Mouse (Mus musculus) CH12.LX (cell line): ENCODE results near the gene Gdpd5. TPM values are rescaled to one million over a fixed set of nuclear protein-coding genes. Genes with fewer than 3 reads are reported as not detected.

Experiments used
- DNase-seq: peaks from one replicate; pipeline ENCODE4 v3.0.0-alpha.2; 2013; ENCODE audit errors: extremely low read depth
- H3K27ac ChIP-seq: 2 replicates; pipeline ENCODE4 v1.5.1; 2012; ENCODE audit warnings: low read depth, mild to moderate bottlenecking, control low read depth, moderate library complexity; ENCODE audit not compliant: insufficient read depth
- H3K27me3 ChIP-seq: replicated peaks from 2 replicates; pipeline ENCODE3; 2012; ENCODE audit warnings: inconsistent platforms
- H3K36me3 ChIP-seq, 2 experiments: replicated peaks in 1 of 2; 2 replicates each; pipeline versions ENCODE3 to v1.6.1; 2012; ENCODE audit warnings: inconsistent platforms in 1 of 2, low read length in 1 of 2, mild to moderate bottlenecking in 1 of 2, mixed read lengths in 1 of 2, moderate library complexity in 1 of 2; ENCODE audit not compliant: control insufficient read depth in 1 of 2, insufficient read depth in 1 of 2
- H3K4me1 ChIP-seq, 2 experiments: 2 replicates each; pipeline ENCODE4 v1.6.1; 2012; ENCODE audit warnings: inconsistent platforms in 1 of 2, moderate library complexity in 1 of 2; ENCODE audit not compliant: insufficient read depth in 2 of 2, control insufficient read depth in 1 of 2
- H3K4me2 ChIP-seq: 2 replicates; pipeline ENCODE4 v1.6.1; 2012; ENCODE audit warnings: low read depth, mild to moderate bottlenecking, control low read depth; ENCODE audit not compliant: poor library complexity, insufficient read depth, severe bottlenecking
- H3K4me3 ChIP-seq, 3 experiments: fragments of 150-350 bp in 1 of 3; sonication (generic) in 1 of 3; replicated peaks in 1 of 3; 2 replicates each; pipeline versions ENCODE3 to v1.5.1; 2011 to 2012; ENCODE audit warnings: low read depth in 2 of 3, low read length in 2 of 3, mild to moderate bottlenecking in 2 of 3, moderate library complexity in 2 of 3, control low read depth in 1 of 3, improper control_type of control experiment in 1 of 3, inconsistent platforms in 1 of 3, mixed read lengths in 1 of 3; ENCODE audit not compliant: poor library complexity in 1 of 3
- H3K79me2 ChIP-seq: replicated peaks from 2 replicates; pipeline ENCODE4 v1.6.1; 2012; ENCODE audit warnings: mild to moderate bottlenecking, moderate library complexity; ENCODE audit not compliant: control insufficient read depth, poor library complexity, insufficient read depth, severe bottlenecking; ENCODE audit errors: extremely low read depth
- H3K9ac ChIP-seq: 2 replicates; pipeline ENCODE4 v1.6.1; 2012; ENCODE audit warnings: low read depth, mild to moderate bottlenecking, control low read depth, moderate library complexity; ENCODE audit not compliant: insufficient read depth
- H3K9me3 ChIP-seq: replicated peaks from 2 replicates; pipeline ENCODE3; 2012; ENCODE audit warnings: low read length, inconsistent platforms, mixed read lengths
- BHLHE40 ChIP-seq: IDR thresholded peaks from 2 replicates; pipeline ENCODE4 v1.6.1; 2011; ENCODE audit warnings: mild to moderate bottlenecking, low read depth, low read length, improper control_type of control experiment
- CTCF ChIP-seq, 2 experiments: IDR thresholded peaks in 1 of 2; conservative IDR thresholded peaks in 1 of 2; 2 replicates each; pipeline ENCODE4 v1.5.1; 2011 to 2012; ENCODE audit warnings: low read depth in 2 of 2, low read length in 2 of 2, improper control_type of control experiment in 1 of 2, inconsistent platforms in 1 of 2, mild to moderate bottlenecking in 1 of 2, moderate library complexity in 1 of 2
- GABPA ChIP-seq: IDR thresholded peaks from 2 replicates; pipeline ENCODE4 v1.6.1; 2012; ENCODE audit warnings: low read depth, low read length, improper control_type of control experiment, inconsistent platforms; ENCODE audit not compliant: insufficient replicate concordance
- HCFC1 ChIP-seq: IDR thresholded peaks from 2 replicates; pipeline ENCODE4 v1.6.1; 2012; ENCODE audit warnings: low read depth, mild to moderate bottlenecking, inconsistent platforms, low read length, improper control_type of control experiment
- JUN ChIP-seq: IDR thresholded peaks from 2 replicates; pipeline ENCODE4 v1.6.1; 2011; ENCODE audit warnings: low read depth, mild to moderate bottlenecking, low read length, improper control_type of control experiment, moderate library complexity; ENCODE audit not compliant: insufficient read depth
- MAFK ChIP-seq: IDR thresholded peaks from 2 replicates; pipeline ENCODE4 v1.6.1; 2011; ENCODE audit warnings: low read length, improper control_type of control experiment; ENCODE audit not compliant: insufficient replicate concordance
- MAZ ChIP-seq: IDR thresholded peaks from 2 replicates; pipeline ENCODE4 v1.6.1; 2012; ENCODE audit warnings: low read depth, mild to moderate bottlenecking, inconsistent platforms, low read length, improper control_type of control experiment, moderate library complexity
- NELFE ChIP-seq: IDR thresholded peaks from 2 replicates; pipeline ENCODE4 v1.6.1; 2011; ENCODE audit warnings: low read depth, low read length, improper control_type of control experiment
- NRF1 ChIP-seq: IDR thresholded peaks from 2 replicates; pipeline ENCODE4 v1.6.1; 2014; ENCODE audit warnings: low read depth, mild to moderate bottlenecking, inconsistent platforms, low read length, improper control_type of control experiment, moderate library complexity
- RAD21 ChIP-seq: IDR thresholded peaks from 2 replicates; pipeline ENCODE4 v1.6.1; 2011; ENCODE audit warnings: low read depth, mild to moderate bottlenecking, low read length, improper control_type of control experiment, moderate library complexity
- TCF12 ChIP-seq: IDR thresholded peaks from 2 replicates; pipeline ENCODE4 v1.6.1; 2014; ENCODE audit warnings: low read depth, mild to moderate bottlenecking, inconsistent platforms, low read length, improper control_type of control experiment
- ZC3H11A ChIP-seq: IDR thresholded peaks from 2 replicates; pipeline ENCODE4 v1.6.1; 2012; ENCODE audit warnings: low read depth, mild to moderate bottlenecking, inconsistent platforms, low read length, improper control_type of control experiment
- ZMIZ1 ChIP-seq: IDR thresholded peaks from 2 replicates; pipeline ENCODE4 v1.6.1; 2012; ENCODE audit warnings: low read depth, mild to moderate bottlenecking, inconsistent platforms, low read length, improper control_type of control experiment
- dilution Hi-C: fragments of 300-500 bp; cut with MboI; formaldehyde crosslinking; loops from 2 replicates; pipeline ENCODE4 v1.14.3; 2020; ENCODE audit warnings: low sequenced_read_pairs; ENCODE audit not compliant: extremely low pct_unique_long_range_greater_than_20kb, extremely low pct_ligation_motif_present
- in situ Hi-C: fragments of 300-500 bp; cut with MboI; formaldehyde crosslinking; loops from 3 replicates; pipeline ENCODE4 v1.14.3; 2019; ENCODE audit warnings: low sequenced_read_pairs, low pct_ligation_motif_present, low pct_unique_long_range_greater_than_20kb, mixed read lengths
- polyA plus RNA-seq: library from polyadenylated mRNA; unstranded; fragments of >175 nt; gene quantifications from 2 replicates; pipeline ENCODE4 v1.2.1, GENCODE M21; 2012; ENCODE audit warnings: low read depth; ENCODE audit not compliant: insufficient read length
- total RNA-seq, 2 experiments: library from RNA; depleted of rRNA; stranded (reverse); fragments of 300-350 nt in 1 of 2; fragments of >200 nt in 1 of 2; gene quantifications; 2 replicates each; pipeline ENCODE4 v1.2.3; 2012 to 2014

Gdpd5 gene
- total and polyA plus RNA-seq, 3 experiments, result 2.4 to 9.1 (median 9.0) TPM

GRCm38 (mm10) chr7:99395385-99395784 is 14.2 kb downstream of the Gdpd5 start:
- Histone ChIP-seq H3K27ac (no peak overlapping the region), H3K9ac (no peak overlapping the region), H3K79me2 (no peaks in the 10 kb centered on the region), H3K4me2 (no peak overlapping the region), H3K36me3 (peaks cover 2 to 62% of the 10 kb centered on the region in 2 experiments), H3K9me3 (no peaks in the 10 kb centered on the region), H3K4me1 (peaks cover 0 to 40% of the 10 kb centered on the region in 2 experiments; a peak in 3 of 4 replicates), H3K27me3 (no peaks in the 10 kb centered on the region), H3K4me3 (no peak overlapping the region)
- dilution Hi-C loops, result no loop called here
- 0 out of 4 replicates have a peak, but pooled peaks of 1 of the 2 experiments have one; percentile 3 for TF ChIP-seq CTCF (conservative IDR thresholded peaks at IDR 0.05 in 1 of 2, IDR thresholded peaks at IDR 0.05 in 1 of 2; ENCODE audit: low read depth in 2 of 2, low read length in 2 of 2)
- TF ChIP-seq TCF12, result no peak
- TF ChIP-seq HCFC1, result no peak
- TF ChIP-seq ZMIZ1, result no peak
- TF ChIP-seq NRF1, result no peak
- TF ChIP-seq GABPA, result no peak
- no peak for TF ChIP-seq MAZ
- no peak for DNase-seq
- in situ Hi-C loops, result no loop called here

GRCm38 (mm10) chr7:99395908-99396616 is 14.8 kb downstream of the Gdpd5 start:
- in situ Hi-C loops, result no loop called here
- Histone ChIP-seq H3K27ac (no peak overlapping the region), H3K27me3 (no peaks in the 10 kb centered on the region), H3K36me3 (peaks cover 2 to 56% of the 10 kb centered on the region in 2 experiments), H3K9me3 (no peaks in the 10 kb centered on the region), H3K4me3 (no peak overlapping the region), H3K79me2 (no peaks in the 10 kb centered on the region), H3K9ac (no peak overlapping the region), H3K4me1 (peaks cover 3 to 40% of the 10 kb centered on the region in 2 experiments), H3K4me2 (no peak overlapping the region)
- TF ChIP-seq ZMIZ1 (no peak), MAFK (no peak), ZC3H11A (no peak), NELFE (no peak), JUN (no peak), BHLHE40 (no peak), RAD21 (no peak)
- DNase-seq, result no peak
- dilution Hi-C loops, result no loop called here
